Mouse (Mus musculus) midbrain, embryonic 12.5 days (tissue): Measurements from ENCODE around the gene Hip1r. TPM values are rescaled to one million over a fixed set of nuclear protein-coding genes. Genes with fewer than 3 reads are reported as not detected.

ENCODE experiments used
- ATAC-seq: fragments of 200-750 bp; cut with Nextera tagmentation; 2 replicates; pipeline ENCODE4 v1.8.0; 2017; ENCODE audit warnings: low read depth, moderate TSS enrichment, moderate library complexity; ENCODE audit not compliant: low FRiP score
- H3K27ac ChIP-seq: fragments of 300-500 bp; sonication (generic); replicated peaks from 2 replicates; pipeline ENCODE4 v1.5.1; 2016; ENCODE audit warnings: mild to moderate bottlenecking
- H3K27me3 ChIP-seq: fragments of 300-500 bp; sonication (generic); 2 replicates; pipeline ENCODE4 v1.6.1; 2016; ENCODE audit warnings: mild to moderate bottlenecking
- H3K36me3 ChIP-seq: fragments of 300-500 bp; sonication (generic); 2 replicates; pipeline ENCODE4 v1.6.1; 2016
- H3K4me1 ChIP-seq: fragments of 300-500 bp; sonication (generic); 2 replicates; pipeline ENCODE4 v1.6.1; 2016
- H3K4me2 ChIP-seq: fragments of 300-500 bp; sonication (generic); replicated peaks from 2 replicates; pipeline ENCODE4 v1.6.1; 2016; ENCODE audit warnings: mild to moderate bottlenecking, moderate library complexity
- H3K4me3 ChIP-seq: fragments of 300-500 bp; sonication (generic); 2 replicates; pipeline ENCODE4 v1.5.1; 2016; ENCODE audit warnings: mild to moderate bottlenecking
- H3K9ac ChIP-seq: fragments of 300-500 bp; sonication (generic); replicated peaks from 2 replicates; pipeline ENCODE4 v1.6.1; 2016; ENCODE audit warnings: mild to moderate bottlenecking, moderate library complexity
- H3K9me3 ChIP-seq: fragments of 300-500 bp; sonication (generic); 2 replicates; pipeline ENCODE4 v1.6.1; 2016; ENCODE audit warnings: mild to moderate bottlenecking
- WGBS: fragments of 180-500 bp; shearing (Covaris S2); methylation state at CpG from one replicate; pipeline ENCODE4 v1.1.7; 2016; 5-methylcytosine and 5-hydroxymethylcytosine counted together
- polyA plus RNA-seq: library from polyadenylated mRNA; unstranded; fragments of >200 nt; fragmentation: Nextera tagmentation; extraction: Ambion mirVana; gene quantifications from 2 replicates; pipeline ENCODE4 v1.2.1, GENCODE M21; 2016

Hip1r gene
- polyA plus RNA-seq, 1 experiment from 2014 or later: 13.9 TPM

DNA sequence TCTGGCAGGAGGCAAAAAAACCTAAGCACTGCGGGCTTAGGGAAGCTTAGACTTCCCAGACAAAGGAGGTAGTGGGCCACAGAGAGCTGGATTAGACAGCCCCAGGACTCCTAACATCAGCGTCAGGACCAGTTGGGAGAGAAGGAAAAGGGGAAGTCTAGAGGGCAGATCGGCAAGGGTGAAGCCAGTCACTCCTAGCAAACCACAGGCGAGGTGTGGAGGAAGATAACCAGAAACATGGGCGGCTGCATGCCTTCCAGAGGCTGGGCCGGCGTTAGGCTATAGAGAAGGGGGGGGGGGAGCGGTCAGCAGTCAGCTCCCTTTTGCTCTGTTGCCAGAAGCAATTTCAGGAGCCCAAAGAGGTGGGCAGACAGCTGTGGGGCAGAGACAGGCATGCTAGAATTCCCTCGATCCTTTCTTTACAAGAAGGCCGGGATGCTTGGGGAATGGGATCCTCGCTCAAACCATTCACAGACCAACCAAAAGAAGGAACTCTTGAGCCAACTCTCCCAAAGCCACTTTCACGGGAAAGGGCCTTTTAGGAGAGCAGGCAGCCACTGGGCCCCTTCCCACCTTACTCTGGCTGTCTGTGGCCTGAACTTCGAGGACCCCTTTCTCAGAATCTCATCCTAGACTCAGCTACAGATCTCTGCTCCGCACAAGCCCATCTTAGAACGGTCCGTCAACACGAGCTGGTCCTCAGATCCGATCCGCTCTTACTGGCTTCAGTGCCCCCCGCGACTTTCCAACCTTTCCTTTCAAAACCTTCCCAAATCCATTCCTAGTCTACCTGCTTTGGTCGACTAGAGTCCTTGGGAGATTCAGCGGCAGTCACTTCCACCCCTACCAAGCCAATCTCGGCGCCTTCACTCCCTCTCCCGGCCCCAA lies 57.9 kb downstream of the Hip1r start:
- Histone ChIP-seq H3K4me3 (peak overlapping the region; percentile 95), H3K9me3 (no peaks in the 10 kb centered on the region), H3K27ac (peak overlapping the region; percentile 89), H3K4me1 (peaks cover 44% of the 10 kb centered on the region), H3K9ac (peak overlapping the region; percentile 98), H3K36me3 (no peaks in the 10 kb centered on the region), H3K27me3 (0 out of 2 replicates have a peak, but pooled peaks cover 6% of the 10 kb centered on the region), H3K4me2 (peak overlapping the region; percentile 77)
- peak; percentile 55; the same call in 1 of the 2 replicates for ATAC-seq
- 0% methylated on average over 26 of the region's 26 CpGs for WGBS

DNA sequence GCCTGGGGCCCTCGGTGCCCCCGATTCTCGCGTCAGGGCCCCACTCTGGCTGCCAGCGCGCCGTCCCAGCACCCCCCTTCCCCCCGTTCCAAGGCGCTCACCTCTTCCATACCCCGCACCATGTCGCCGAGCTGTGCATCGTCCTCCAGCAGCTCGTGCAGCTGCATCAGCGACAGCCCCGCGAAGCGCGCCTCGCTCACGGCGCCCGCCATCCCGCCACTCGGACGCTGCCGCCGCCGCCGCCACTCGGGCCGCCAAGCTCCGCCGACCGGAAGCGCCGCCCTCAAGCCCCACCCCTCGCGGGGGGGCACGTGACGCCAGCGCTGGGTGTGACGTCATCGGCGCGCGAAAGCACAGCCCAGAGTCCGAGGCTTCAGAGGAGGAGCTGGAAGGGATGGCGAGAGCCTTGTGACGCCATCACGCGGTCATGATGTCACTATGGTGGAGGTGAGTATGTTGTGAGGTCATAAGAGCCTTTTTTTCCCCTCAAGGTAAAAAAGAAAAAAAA lies 58.6 kb downstream of the Hip1r start, which contains the start of gene Vps37b:
TSS of gene Vps37b (minus strand) at position 270 of the 508 bp plus-strand sequence.
- H3K9ac ChIP-seq: peak within 1 kb of the TSS; percentile 98
- no peaks in the 10 kb centered on the region for H3K36me3 ChIP-seq
- peak within 1 kb of the TSS; percentile 95 for H3K4me3 ChIP-seq
- H3K27me3 ChIP-seq: 0 out of 2 replicates have a peak, but pooled peaks cover 6% of the 10 kb centered on the region
- WGBS: under 1% methylated on average over 50 of the region's 52 CpGs
- peaks cover 45% of the 10 kb centered on the region for H3K4me1 ChIP-seq
- peak within 1 kb of the TSS; percentile 89 for H3K27ac ChIP-seq
- H3K4me2 ChIP-seq: peak within 1 kb of the TSS; percentile 77
- H3K9me3 ChIP-seq: no peaks in the 10 kb centered on the region
- ATAC-seq: peak; percentile 77

DNA sequence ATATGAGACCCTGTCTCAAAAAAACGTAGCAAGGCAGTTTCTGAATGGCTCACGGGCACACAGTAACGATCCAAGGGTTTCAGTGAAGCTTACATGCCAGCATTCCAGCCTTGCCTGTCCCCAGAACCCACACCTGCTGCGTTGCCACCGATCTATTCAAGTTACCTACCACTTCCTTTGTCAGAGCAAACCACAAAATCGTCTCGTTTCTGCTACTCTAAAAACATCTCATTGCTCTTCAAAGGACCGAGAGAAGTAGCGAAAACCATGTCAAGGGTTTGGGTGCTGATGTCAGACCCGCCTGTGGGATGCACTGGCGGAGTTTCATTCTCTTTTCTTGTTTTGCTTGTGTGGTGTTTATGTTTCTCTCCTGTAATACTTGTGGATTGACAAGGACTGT lies 61.0 kb downstream of the Hip1r start:
- H3K9ac ChIP-seq: no peak overlapping the region
- H3K4me1 ChIP-seq: peaks cover 23% of the 10 kb centered on the region
- H3K4me2 ChIP-seq: no peak overlapping the region
- H3K4me3 ChIP-seq: no peak overlapping the region
- no peaks in the 10 kb centered on the region for H3K9me3 ChIP-seq
- H3K27ac ChIP-seq: no peak overlapping the region
- WGBS: 85% methylated on average over 11 of the region's 11 CpGs
- ATAC-seq: no peak
- no peaks in the 10 kb centered on the region for H3K36me3 ChIP-seq
- H3K27me3 ChIP-seq: 0 out of 2 replicates have a peak, but pooled peaks cover 6% of the 10 kb centered on the region

DNA sequence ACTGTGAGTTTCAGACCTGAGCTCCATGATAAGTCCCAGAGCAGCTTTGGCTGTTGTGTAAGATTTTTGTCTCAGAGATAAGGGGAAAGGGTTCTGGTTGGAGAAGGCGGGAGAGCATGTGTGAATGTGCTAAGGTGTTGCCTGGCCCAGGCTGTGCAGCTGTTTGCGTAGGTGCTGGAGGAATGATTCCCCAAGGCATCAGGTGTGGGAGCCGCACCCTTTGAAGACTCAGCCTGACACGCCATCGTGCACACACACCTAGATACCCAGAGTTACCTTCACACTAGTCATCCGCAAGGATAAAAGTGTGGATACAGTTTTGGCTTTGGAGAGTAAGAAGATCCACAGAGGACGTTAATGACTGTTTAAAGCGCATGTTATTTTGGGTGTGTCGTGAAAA lies 62.0 kb downstream of the Hip1r start:
- Histone ChIP-seq H3K9me3 (no peaks in the 10 kb centered on the region), H3K36me3 (no peaks in the 10 kb centered on the region), H3K9ac (no peak overlapping the region), H3K27me3 (peaks cover 9% of the 10 kb centered on the region; the same call in 1 of the 2 replicates), H3K4me1 (peaks cover 14% of the 10 kb centered on the region), H3K27ac (no peak overlapping the region), H3K4me2 (no peak overlapping the region), H3K4me3 (no peak overlapping the region)
- 93% methylated on average over 9 of the region's 9 CpGs for WGBS
- ATAC-seq: no peak

DNA sequence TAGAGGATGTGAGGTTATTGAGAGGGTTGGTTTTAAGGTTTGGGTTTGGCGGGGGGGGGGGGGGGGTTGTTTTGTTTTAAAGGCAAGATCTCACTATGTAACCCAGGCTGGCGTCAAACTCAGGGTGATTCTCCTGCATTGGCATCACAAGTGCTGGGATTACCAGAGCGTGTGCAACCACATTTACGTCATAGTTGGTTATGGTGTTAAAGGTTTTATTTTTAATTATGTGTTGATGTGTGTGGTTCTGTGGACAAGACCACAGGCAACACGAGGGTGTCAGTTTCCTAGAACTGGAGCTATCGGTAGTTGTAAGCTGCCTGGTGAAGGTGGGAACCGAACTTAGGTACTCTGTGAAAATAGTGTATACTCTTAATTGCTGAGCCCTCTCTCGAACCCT lies 62.4 kb downstream of the Hip1r start:
- H3K36me3 ChIP-seq: no peaks in the 10 kb centered on the region
- peaks cover 9% of the 10 kb centered on the region; the same call in 1 of the 2 replicates for H3K27me3 ChIP-seq
- WGBS: 79% methylated on average over 8 of the region's 8 CpGs
- H3K4me1 ChIP-seq: peaks cover 11% of the 10 kb centered on the region
- no peak overlapping the region for H3K27ac ChIP-seq
- no peaks in the 10 kb centered on the region for H3K9me3 ChIP-seq
- ATAC-seq: no peak
- no peak overlapping the region for H3K4me3 ChIP-seq
- H3K4me2 ChIP-seq: no peak overlapping the region
- no peak overlapping the region for H3K9ac ChIP-seq

DNA sequence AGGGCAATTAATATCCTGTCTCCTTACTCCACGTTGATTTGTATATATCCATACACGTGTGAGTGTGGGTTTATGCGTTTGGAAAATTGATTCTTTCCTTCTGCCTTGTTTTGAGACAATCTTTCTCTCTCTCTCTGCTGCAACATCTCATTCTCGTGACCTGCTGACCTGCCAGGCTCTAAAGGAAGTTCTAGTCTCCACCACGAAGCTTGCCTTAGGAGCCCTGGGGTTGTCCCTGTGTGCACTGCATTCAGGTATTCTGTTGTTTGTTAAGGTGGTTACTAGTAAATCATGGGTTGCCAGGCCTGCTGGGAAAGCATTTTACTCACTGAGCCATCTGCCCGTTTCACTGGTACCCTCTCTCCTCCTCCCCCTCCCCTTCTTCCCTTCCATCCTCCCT lies 62.9 kb downstream of the Hip1r start:
- Histone ChIP-seq H3K4me3 (no peak overlapping the region), H3K9ac (no peak overlapping the region), H3K4me1 (peaks cover 11% of the 10 kb centered on the region), H3K36me3 (no peaks in the 10 kb centered on the region), H3K27ac (peak overlapping the region; percentile 26), H3K4me2 (no peak overlapping the region; the same call in 1 of the 2 replicates), H3K9me3 (no peaks in the 10 kb centered on the region), H3K27me3 (peaks cover 11% of the 10 kb centered on the region)
- WGBS: 38% methylated on average over 6 of the region's 6 CpGs
- ATAC-seq: no peak

DNA sequence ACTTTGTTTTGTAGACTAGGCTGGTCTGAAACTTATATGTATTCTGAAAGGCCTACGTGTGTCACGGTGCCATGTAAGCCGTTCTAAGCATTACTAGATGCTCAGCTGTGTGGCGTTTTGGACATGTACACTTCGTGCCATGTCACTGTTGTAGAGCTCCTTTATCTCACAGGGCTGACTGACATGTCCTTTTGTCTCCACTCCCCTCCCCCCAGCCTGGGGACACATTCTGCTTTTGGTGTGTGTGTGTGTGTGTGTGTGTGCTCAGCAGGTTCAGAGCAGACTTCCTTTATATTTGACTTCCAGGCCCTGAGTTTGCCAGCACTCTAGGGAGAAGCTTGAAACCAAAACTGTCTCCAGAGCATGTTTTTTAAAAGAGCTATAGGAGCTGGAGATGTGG lies 63.4 kb downstream of the Hip1r start:
- Histone ChIP-seq H3K36me3 (no peaks in the 10 kb centered on the region), H3K4me3 (no peak overlapping the region), H3K27me3 (peaks cover 13% of the 10 kb centered on the region), H3K9me3 (no peaks in the 10 kb centered on the region), H3K4me1 (peaks cover 11% of the 10 kb centered on the region), H3K9ac (no peak overlapping the region), H3K4me2 (no peak overlapping the region), H3K27ac (peak overlapping the region; percentile 26)
- ATAC-seq: peak; percentile 48
- WGBS: 27% methylated on average over 5 of the region's 5 CpGs

DNA sequence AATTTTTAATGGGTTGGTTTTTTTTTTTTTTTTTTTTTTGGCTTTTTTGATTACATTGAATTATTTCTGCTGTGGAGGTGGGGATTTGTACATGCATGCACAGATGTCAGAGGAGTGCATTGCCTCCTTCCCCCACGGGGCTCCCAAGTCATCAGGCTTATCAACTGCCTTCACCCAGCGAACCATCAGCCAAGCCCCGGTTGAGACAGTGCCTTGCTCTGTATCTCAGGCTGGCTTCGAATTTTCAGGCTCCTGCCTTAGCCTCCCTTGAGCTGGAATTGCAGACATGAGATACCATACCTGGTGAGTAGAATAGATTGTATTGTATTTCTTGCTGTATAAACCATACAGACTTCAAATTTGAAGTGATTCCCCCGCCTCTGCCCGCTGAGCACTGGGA lies 66.2 kb downstream of the Hip1r start:
- WGBS: 88% methylated on average over 6 of the region's 6 CpGs

DNA sequence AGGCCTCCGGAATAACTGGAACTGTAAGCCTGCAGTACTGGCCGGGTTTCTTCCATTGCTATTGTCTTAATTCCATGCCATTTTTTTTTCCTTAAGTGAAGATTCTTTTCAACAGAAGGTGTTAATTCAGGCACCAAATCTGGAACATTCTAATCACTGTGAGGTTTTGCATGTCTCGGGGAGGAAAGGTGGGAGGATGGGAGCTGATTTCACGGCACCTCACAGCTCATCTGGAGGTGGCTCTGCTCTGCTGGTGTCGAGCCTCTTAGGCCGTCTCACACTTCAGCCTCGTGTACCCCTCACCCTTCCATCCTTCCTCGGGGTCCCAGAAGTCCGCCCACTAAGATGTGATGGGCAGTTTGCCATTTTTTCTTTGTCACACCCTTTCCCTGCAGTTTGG lies 67.7 kb downstream of the Hip1r start:
- Histone ChIP-seq H3K4me3 (no peak overlapping the region), H3K27ac (no peak overlapping the region), H3K9ac (no peak overlapping the region), H3K4me1 (peaks cover 26% of the 10 kb centered on the region), H3K27me3 (peaks cover 8% of the 10 kb centered on the region), H3K4me2 (no peak overlapping the region), H3K36me3 (no peaks in the 10 kb centered on the region), H3K9me3 (no peaks in the 10 kb centered on the region)
- 79% methylated on average over 9 of the region's 9 CpGs for WGBS
- no peak for ATAC-seq

More for the DNA sequence above, 66.2 kb downstream of the Hip1r start:
- no peak overlapping the region for H3K9ac ChIP-seq
- peaks cover 12% of the 10 kb centered on the region for H3K27me3 ChIP-seq
- H3K4me2 ChIP-seq: no peak overlapping the region
- H3K9me3 ChIP-seq: no peaks in the 10 kb centered on the region
- no peak overlapping the region for H3K4me3 ChIP-seq
- no peak for ATAC-seq
- H3K4me1 ChIP-seq: peaks cover 26% of the 10 kb centered on the region
- H3K36me3 ChIP-seq: no peaks in the 10 kb centered on the region
- no peak overlapping the region for H3K27ac ChIP-seq

DNA sequence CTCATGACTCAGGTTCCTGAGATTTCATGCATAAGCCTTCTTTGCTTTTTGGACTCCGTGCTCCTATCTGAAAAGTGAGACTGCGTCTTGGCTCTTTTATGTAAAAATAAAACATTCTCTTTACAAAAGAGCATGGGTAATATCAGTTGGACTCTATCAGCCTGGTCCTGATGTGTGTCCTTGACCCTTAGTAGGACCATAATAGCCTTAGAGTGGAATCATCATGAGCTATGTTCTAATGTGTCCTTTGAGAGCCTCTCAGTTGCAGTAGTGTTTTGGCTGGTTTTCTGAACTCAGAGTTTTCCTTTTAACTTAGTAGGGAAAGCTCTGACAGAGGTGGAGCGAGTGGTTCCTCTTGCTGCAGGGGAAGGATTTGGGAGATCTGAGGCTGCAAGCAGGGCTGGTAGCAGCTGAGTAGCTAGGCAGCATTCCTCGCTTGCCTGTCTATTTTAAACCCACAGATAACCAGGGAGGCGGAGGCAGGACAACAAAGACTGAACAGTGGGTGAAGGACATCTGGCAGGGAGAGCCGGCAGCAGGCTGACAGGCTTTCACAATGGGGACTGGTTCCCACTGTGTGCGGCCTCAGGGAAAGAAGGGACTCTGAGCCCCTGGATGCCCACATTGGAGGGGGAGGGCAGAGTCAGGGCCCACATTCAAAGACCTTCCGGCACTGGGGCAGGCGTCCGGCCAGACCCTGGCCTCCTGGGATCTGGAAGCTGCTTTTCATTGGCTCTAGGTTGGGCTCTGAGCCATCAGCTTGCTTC lies 70.0 kb downstream of the Hip1r start:
- 16% methylated on average over 10 of the region's 10 CpGs for WGBS
- peak overlapping the region; percentile 7; the same call in 1 of the 2 replicates for H3K4me2 ChIP-seq
- peak; percentile 92 for ATAC-seq

DNA sequence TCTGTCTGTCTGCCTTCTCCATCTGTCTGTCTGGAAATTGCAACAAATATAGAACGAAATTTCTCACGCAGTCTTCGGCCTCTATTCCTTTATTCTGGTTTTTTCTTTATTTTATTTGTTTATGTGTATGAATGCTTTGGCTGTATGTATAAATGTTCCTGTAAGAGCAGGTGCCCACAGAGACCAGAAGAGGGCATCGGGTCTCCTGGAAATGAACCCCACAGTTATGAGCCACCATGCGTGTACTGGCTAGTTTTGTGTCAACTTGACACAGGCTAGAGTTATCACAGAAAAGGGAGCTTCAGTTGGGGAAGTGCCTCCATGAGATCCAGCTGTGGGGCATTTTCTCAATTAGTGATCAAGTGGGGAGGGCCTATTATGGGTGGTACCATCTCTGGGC lies 70.6 kb downstream of the Hip1r start:
- H3K9ac ChIP-seq: no peak overlapping the region
- H3K4me2 ChIP-seq: peak overlapping the region; percentile 7; the same call in 1 of the 2 replicates
- ATAC-seq: peak; percentile 36; the same call in 1 of the 2 replicates
- no peak overlapping the region for H3K4me3 ChIP-seq
- H3K4me1 ChIP-seq: peaks cover 15% of the 10 kb centered on the region
- H3K36me3 ChIP-seq: no peaks in the 10 kb centered on the region
- H3K27me3 ChIP-seq: peaks cover 29% of the 10 kb centered on the region
- 69% methylated on average over 5 of the region's 5 CpGs for WGBS
- no peaks in the 10 kb centered on the region for H3K9me3 ChIP-seq
- H3K27ac ChIP-seq: peak overlapping the region; percentile 89

More for the DNA sequence above, 70.0 kb downstream of the Hip1r start:
- Histone ChIP-seq H3K4me3 (no peak overlapping the region), H3K36me3 (no peaks in the 10 kb centered on the region), H3K4me1 (peaks cover 15% of the 10 kb centered on the region), H3K27me3 (peaks cover 27% of the 10 kb centered on the region), H3K27ac (peak overlapping the region; percentile 89), H3K9me3 (no peaks in the 10 kb centered on the region), H3K9ac (no peak overlapping the region)
